Mouse (Mus musculus): Measurements from ENCODE around the gene Syne3. TPM values are rescaled to one million over a fixed set of nuclear protein-coding genes. Genes with fewer than 3 reads are reported as not detected.

Gene Syne3
- polyA plus RNA-seq, 1 experiment from 2014 or later = 0.25 TPM

Small RNAs within 50 kb of the gene (microRNA-seq; reads per million reads assigned to microRNA genes)
- gene Mir3069 = 5.3 reads per million, percentile 10 among the genes with 10 or more reads in this experiment

Other genes with a start within 250 kb of the Syne3 start
- gene Clmn, start 144.7 kb downstream of the Syne3 start, polyA plus RNA-seq (2016; fragmentation: Nextera tagmentation; extraction: Ambion mirVana) = 2.0 and 3.0 TPM in 2 replicates
- 215 and 255 TPM in 2 replicates for gene Glrx5, start 22.9 kb upstream of the Syne3 start, polyA plus RNA-seq (2016; fragmentation: Nextera tagmentation; extraction: Ambion mirVana)
- gene Tcl1b2, start 136.2 kb upstream of the Syne3 start, polyA plus RNA-seq (2016; fragmentation: Nextera tagmentation; extraction: Ambion mirVana) = not detected in 2 replicates
- not detected in 2 replicates for gene Tcl1b1, start 149.9 kb upstream of the Syne3 start, polyA plus RNA-seq (2016; fragmentation: Nextera tagmentation; extraction: Ambion mirVana)
- not detected in 2 replicates for gene Tcl1b5, start 166.5 kb upstream of the Syne3 start, polyA plus RNA-seq (2016; fragmentation: Nextera tagmentation; extraction: Ambion mirVana)
- gene Tcl1b3, start 181.2 kb upstream of the Syne3 start, polyA plus RNA-seq (2016; fragmentation: Nextera tagmentation; extraction: Ambion mirVana) = not detected in 2 replicates
- not detected in 2 replicates for gene Tcl1b4, start 192.1 kb upstream of the Syne3 start, polyA plus RNA-seq (2016; fragmentation: Nextera tagmentation; extraction: Ambion mirVana)
- gene Tcl1, start 213.0 kb upstream of the Syne3 start, polyA plus RNA-seq (2016; fragmentation: Nextera tagmentation; extraction: Ambion mirVana) = not detected in 2 replicates

All from limb, embryonic 10.5 days (tissue).